Mouse (Mus musculus) lung, adult 2 months (tissue): ENCODE measurements around the gene Wdr66.
"Not testable (repeated sequence)": the region's sequence is repeated elsewhere in the genome, so short reads cannot be mapped to it uniquely, and the experiment has no call there.

ENCODE experiments used
- CTCF ChIP-seq: fragments of 200-500 bp; IDR thresholded peaks from 2 replicates; pipeline ENCODE4 v1.5.1; 2011; ENCODE audit warnings: mild to moderate bottlenecking, low read length, control low read depth; ENCODE audit not compliant: insufficient read depth
- POLR2A ChIP-seq: fragments of 200-500 bp; IDR thresholded peaks from 2 replicates; pipeline ENCODE4 v1.6.1; 2011; ENCODE audit warnings: low read depth, mild to moderate bottlenecking, control low read depth, low read length, borderline replicate concordance; ENCODE audit errors: extremely low read depth

- not testable (repeated sequence) for TF ChIP-seq CTCF, POLR2A
Observed at GRCm38 (mm10) chr5:123203591-123203990, 48.3 kb upstream of the Wdr66 start.
